Mouse (Mus musculus) lung, postnatal 10 days (tissue): ENCODE measurements around the gene Cacng2.
"Not testable (repeated sequence)": the region's sequence is repeated elsewhere in the genome, so short reads cannot be mapped to it uniquely, and the experiment has no call there.

Experiments used
- DNase-seq: peaks from one replicate; pipeline ENCODE4 v3.0.0; 2021

The Cacng2 gene

GRCm38 (mm10) chr15:78081384-78081783 lies 38.4 kb downstream of the Cacng2 start:
- no peak for DNase-seq

- no peak for DNase-seq
Observed at GRCm38 (mm10) chr15:78080326-78080725, 39.5 kb downstream of the Cacng2 start.

DNA sequence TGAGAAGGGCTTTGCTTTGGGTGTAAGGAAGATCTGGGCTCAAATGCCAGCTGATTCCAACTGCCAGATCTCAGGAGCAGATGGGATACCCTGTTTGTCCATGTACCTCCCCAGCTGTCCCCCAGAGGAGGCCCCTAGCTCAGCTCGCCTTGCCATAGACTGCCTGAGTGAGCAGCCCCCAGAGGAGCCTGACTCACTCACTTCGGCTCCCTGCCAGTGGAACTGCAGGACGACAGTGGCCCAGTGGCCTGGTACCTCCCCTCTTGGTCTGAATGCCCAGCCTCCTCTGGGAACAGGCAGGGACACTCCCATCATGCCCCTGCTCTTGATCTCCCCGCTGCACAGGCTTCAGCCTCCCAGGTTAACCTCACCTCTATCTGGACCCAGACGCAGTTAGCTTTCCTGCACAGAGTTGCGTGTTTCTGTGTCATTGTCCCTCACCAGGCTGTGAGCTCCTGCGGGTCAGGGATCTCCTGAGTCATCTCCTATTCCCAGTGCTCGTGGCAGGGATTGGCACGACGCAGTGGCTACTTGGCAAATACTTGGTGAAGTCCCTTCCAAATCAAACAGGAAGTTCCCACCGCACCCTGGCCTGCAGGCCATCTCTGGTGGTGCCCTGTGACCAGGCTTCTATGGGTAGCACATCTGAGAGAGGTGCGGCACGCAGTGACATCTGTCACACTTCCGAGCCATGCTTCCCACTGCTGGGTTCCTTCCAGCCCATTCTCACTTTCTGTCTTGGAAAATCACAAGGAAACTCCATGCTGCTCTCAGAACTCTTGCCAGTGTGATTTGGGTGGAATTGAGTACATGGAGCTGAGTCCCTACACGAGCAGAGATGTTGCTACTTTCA lies 40.8 kb downstream of the Cacng2 start:
- no peak for DNase-seq

GRCm38 (mm10) chr15:78078206-78078605 lies 41.6 kb downstream of the Cacng2 start:
- DNase-seq, result no peak

DNA sequence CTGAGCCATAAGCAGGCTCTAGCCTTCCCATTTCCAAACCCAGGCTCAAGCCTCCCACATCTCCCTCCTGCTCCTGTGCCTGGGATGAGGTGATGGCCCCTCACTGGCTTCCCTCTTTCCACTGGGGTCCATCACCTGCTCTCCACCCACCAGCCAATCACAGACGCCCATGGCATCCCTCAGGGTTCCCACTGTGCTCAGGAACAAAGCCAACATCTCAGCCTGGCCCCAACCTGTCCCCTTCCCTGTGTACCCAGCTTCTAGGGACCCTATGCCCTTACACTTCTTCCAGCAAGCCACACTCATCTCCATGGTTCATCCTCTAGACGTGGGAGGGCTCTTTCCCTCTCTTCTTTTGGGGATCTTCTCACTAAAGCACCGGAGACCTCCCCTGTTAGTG lies 43.9 kb downstream of the Cacng2 start:
- DNase-seq, result no peak

GRCm38 (mm10) chr15:78073109-78073508 lies 46.7 kb downstream of the Cacng2 start:
- DNase-seq, result no peak

GRCm38 (mm10) chr15:78066475-78066874 lies 53.4 kb downstream of the Cacng2 start:
- DNase-seq, result peak; percentile 79

GRCm38 (mm10) chr15:78065541-78065940 lies 54.3 kb downstream of the Cacng2 start:
- no peak for DNase-seq

DNA sequence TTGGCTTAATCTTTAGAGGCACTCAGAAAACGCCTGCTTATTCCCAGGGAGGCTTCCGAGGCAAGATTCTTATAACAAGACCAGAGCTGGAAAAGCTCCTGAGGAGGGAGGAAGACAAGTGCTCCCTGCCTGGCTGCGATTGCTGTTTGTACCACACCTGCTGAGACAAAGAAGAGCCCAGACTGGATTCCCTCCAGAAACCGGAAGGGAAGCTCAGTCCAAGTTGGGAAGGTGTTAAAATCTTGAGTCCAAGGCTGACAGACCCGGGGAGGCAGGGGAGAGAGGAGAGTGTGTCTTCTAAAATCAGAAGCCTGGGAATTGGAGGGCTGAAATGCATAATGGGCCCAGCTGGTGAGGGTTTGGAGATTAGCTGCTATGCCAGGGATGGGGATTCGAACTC lies 55.5 kb downstream of the Cacng2 start:
- DNase-seq, result no peak

GRCm38 (mm10) chr15:78062467-78062866 lies 57.4 kb downstream of the Cacng2 start:
- no peak for DNase-seq

DNA sequence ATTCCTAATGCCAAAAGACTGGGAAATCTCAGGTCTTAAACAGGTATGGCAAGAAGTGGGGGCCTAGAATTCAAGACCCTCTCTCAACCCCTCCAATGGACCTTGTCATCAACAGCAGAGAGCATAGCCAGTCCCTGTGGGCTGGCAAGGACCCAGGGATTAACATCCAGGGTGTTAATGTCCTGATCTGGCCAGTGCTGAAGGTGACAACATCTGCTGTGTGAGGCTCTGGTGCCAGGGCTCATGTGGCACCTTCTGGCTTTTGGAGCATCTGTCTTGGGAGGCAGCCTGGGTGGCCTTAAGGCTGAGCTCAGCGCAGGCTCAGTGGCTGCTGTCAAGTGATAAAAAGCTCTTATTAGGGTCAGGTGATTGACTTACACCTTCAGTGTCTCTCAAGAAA lies 62.9 kb downstream of the Cacng2 start:
- no peak for DNase-seq

DNA sequence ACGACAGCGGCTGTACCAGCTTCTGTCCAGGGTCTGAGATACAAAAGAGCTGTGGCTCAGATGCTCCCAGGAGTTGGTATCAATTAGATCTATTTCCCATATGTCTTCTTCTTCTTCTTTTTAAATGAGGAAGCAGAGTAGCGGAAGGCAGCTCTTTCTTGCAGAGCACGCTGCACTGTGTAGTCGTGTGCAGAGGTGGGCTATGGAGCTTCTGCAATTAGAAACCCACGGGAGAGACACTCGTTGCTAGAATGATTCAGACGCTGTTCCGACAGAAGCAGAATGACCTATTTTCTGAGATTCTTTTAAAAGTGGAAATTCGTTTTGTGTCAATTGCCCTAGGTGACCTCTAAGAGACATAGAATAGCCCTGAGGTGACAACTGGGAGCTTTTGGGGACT lies 69.1 kb downstream of the Cacng2 start:
- DNase-seq, result no peak

DNA sequence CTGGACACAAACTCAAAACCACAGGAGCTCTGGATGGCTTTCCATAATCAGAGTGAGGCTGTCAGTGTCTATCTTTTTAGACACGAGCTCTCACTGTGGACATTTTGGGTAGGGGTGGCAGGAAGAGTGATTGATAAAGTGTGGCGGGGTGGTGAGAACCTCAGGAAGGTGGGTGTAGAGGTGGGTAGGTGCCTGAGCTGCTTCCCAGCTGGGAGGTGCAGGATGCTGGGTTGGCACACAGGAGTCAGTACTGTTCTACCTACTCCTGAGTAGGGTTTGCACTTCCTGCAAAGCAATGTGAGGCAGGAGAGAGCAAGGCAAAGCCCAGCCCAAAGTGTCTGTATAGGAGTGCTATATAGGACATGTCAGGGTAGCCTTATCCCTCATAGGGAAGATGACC lies 69.9 kb downstream of the Cacng2 start:
- DNase-seq, result no peak

DNA sequence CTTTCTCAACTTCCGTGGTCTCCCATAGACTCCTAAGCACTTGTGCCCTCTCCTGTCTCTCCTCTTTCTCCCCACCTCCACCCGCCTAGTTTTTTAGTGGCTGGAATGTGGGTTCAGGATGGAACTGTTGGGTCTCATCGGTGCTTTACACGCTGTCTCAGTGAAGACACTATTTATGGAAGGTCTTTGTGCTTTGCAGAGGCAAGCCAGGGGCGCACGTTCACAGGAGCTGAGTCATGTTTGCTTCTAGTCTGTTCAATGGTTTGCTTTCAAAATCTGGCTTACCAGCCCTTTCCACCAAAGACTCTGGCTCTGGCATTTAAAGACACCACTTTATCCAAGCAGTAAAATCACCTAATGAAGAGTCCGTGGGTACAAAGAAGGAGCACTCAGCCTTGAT lies 74.0 kb downstream of the Cacng2 start:
- no peak for DNase-seq

DNA sequence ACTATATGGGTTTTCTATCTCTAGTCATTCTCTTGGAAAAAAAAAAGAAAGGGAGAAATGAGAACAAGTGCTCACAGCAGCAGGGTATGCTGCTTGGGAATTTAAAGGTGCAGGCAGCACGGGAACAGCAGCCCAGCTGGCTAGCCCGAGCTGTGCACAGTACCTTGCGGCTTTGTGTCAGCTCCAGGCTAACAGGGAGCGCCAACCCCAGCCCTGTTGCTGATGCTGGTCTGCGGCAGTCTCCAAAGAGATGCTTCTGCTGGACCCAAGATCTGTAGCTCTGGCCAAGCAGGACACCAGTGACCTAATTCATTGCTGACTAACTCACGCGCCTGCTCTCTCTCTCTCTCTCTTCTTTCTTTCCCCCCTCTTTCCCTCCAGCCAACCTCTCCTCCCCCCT lies 74.5 kb downstream of the Cacng2 start:
- DNase-seq, result no peak

- no peak for DNase-seq
Observed at GRCm38 (mm10) chr15:78044826-78045225, 75.0 kb downstream of the Cacng2 start.

GRCm38 (mm10) chr15:78042706-78043105 lies 77.1 kb downstream of the Cacng2 start:
- DNase-seq, result no peak

DNA sequence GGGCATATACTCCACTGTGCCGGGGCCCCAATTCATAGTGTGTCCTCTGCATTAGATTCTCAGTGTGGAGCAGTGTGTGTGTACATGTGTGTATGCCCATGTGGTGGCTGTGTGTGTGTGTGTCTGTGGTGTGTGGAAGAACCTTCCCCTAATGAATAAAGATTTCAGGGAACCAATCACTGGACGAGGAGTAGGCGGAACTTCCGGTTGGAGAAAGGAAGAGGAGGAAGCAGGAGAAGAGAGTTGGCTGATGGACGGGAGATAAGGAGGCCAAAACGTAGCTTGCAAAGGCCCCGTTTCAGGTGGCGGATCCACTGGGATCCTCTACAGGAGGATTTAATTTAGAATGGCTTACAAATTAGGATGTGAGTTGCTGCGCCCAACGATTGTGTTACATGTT lies 82.2 kb downstream of the Cacng2 start:
- no peak for DNase-seq

- no peak for DNase-seq
Observed at GRCm38 (mm10) chr15:78036586-78036985, 83.2 kb downstream of the Cacng2 start.

DNA sequence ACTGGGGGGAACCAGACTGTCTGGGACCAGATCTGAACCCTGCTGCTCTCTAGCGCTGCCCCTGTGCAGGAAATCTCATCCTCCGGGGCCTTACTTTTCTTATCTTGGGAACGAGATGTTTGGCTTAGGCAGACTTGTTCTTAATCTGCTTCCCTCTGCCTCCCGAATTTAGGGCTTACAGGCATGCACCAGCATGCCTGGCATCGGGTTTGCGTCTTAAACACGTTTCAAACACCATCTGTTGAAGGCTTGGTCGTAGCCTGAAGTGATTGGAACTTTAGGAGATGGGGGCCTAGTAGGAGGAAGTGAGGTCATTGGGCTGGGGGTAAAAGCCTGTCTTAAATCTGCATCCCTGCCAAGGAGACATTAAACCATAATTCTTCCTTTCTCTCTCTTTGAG lies 89.9 kb downstream of the Cacng2 start:
- DNase-seq, result no peak

- no peak for DNase-seq
Observed at GRCm38 (mm10) chr15:78026521-78026920, 93.3 kb downstream of the Cacng2 start.

- DNase-seq, result no peak
Observed at GRCm38 (mm10) chr15:78024211-78024610, 95.6 kb downstream of the Cacng2 start.

DNA sequence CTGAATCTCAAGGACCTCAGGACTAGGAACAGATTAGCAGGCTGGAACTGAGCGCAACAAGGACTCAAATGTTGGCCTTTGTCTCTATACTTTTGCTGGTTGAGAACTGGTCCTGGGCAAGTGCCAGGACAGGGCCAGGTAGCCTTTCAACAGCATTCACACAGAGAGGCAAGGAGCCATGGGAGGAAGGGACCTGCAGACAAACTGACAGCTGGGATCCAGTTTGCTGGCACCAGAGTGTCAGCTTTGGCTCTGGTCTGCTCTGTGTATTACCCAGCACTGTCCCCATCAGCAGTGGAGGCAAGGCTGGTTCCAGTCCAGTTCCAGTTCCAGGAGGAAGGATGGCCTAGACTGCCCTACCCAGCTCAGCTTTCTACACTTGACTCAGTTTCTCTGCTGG lies 105.8 kb downstream of the Cacng2 start:
- no peak for DNase-seq

DNA sequence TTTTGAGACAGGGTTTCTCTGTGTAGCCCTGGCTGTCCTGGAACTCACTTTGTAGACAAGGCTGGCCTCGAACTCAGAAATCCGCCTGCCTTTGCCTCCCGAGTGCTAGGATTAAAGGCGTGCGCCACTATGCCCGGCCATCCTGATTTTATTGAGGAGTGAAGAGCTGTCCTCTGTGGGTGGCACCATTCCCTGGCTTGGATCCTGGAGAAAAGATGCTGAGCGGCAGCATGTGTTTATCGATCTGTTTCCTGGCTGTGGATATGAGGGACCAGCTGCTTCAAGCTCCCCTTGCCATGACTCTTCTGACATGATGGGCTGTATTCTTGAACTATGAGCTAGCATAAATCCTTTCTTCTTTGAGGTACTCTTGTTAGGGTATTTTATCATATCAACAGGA lies 111.6 kb downstream of the Cacng2 start:
- not testable (repeated sequence) for DNase-seq

- DNase-seq, result peak; percentile 15
Observed at GRCm38 (mm10) chr15:78003929-78004328, 115.9 kb downstream of the Cacng2 start.
